Mouse (Mus musculus): Measurements from ENCODE around the gene Ndufa7. TPM values are rescaled to one million over a fixed set of nuclear protein-coding genes. Genes with fewer than 3 reads are reported as not detected.

Ndufa7 gene
- polyA plus RNA-seq, 1 experiment from 2014 or later = 454 TPM

Small RNA genes lying within 50 kb of the gene (microRNA-seq; reads per million reads assigned to microRNA genes)
- gene Gm27740 = not detected

Other genes with a start within 250 kb of the Ndufa7 start
- gene Zfp414, start 195.5 kb upstream of the Ndufa7 start, polyA plus RNA-seq (2015; fragmentation: Nextera tagmentation; extraction: Ambion mirVana) = 51.4 and 53.7 TPM in 2 replicates
- 0.65 and 0.68 TPM in 2 replicates for gene Pram1, start 186.5 kb upstream of the Ndufa7 start, polyA plus RNA-seq (2015; fragmentation: Nextera tagmentation; extraction: Ambion mirVana)
- gene Hnrnpm, start 137.7 kb upstream of the Ndufa7 start, polyA plus RNA-seq (2015; fragmentation: Nextera tagmentation; extraction: Ambion mirVana) = 379 and 395 TPM in 2 replicates
- gene March2, start 105.9 kb upstream of the Ndufa7 start, polyA plus RNA-seq (2015; fragmentation: Nextera tagmentation; extraction: Ambion mirVana) = 49.3 and 50.9 TPM in 2 replicates
- gene Rab11b, start 64.0 kb upstream of the Ndufa7 start, polyA plus RNA-seq (2015; fragmentation: Nextera tagmentation; extraction: Ambion mirVana) = 325 and 332 TPM in 2 replicates
- 53.8 and 55.9 TPM in 2 replicates for gene Angptl4, start 42.7 kb upstream of the Ndufa7 start, polyA plus RNA-seq (2015; fragmentation: Nextera tagmentation; extraction: Ambion mirVana)
- 27.6 and 29.1 TPM in 2 replicates for gene Kank3, start 14.1 kb upstream of the Ndufa7 start, polyA plus RNA-seq (2015; fragmentation: Nextera tagmentation; extraction: Ambion mirVana)
- 962 and 978 TPM in 2 replicates for gene Rps28, start within 50 bp of the Ndufa7 start, polyA plus RNA-seq (2015; fragmentation: Nextera tagmentation; extraction: Ambion mirVana)
- 67.0 and 69.7 TPM in 2 replicates for gene Cd320, start 18.5 kb downstream of the Ndufa7 start, polyA plus RNA-seq (2015; fragmentation: Nextera tagmentation; extraction: Ambion mirVana)
- not detected in 2 replicates for gene Gm7029, start 49.3 kb downstream of the Ndufa7 start, polyA plus RNA-seq (2015; fragmentation: Nextera tagmentation; extraction: Ambion mirVana)
- 8.1 and 10.0 TPM in 2 replicates for gene Kifc1, start 66.1 kb downstream of the Ndufa7 start, polyA plus RNA-seq (2015; fragmentation: Nextera tagmentation; extraction: Ambion mirVana)
- 0.27 and 0.55 TPM in 2 replicates for gene Platr17, start 80.6 kb downstream of the Ndufa7 start, polyA plus RNA-seq (2015; fragmentation: Nextera tagmentation; extraction: Ambion mirVana)
- gene Daxx, start 84.8 kb downstream of the Ndufa7 start, polyA plus RNA-seq (2015; fragmentation: Nextera tagmentation; extraction: Ambion mirVana) = 59.6 and 65.4 TPM in 2 replicates
- gene Tapbp, start 91.3 kb downstream of the Ndufa7 start, polyA plus RNA-seq (2015; fragmentation: Nextera tagmentation; extraction: Ambion mirVana) = 27.4 and 28.4 TPM in 2 replicates
- 16.3 and 16.6 TPM in 2 replicates for gene Zbtb22, start 91.3 kb downstream of the Ndufa7 start, polyA plus RNA-seq (2015; fragmentation: Nextera tagmentation; extraction: Ambion mirVana)
- gene Rgl2, start 105.0 kb downstream of the Ndufa7 start, polyA plus RNA-seq (2015; fragmentation: Nextera tagmentation; extraction: Ambion mirVana) = 54.2 and 59.2 TPM in 2 replicates
- 167 and 171 TPM in 2 replicates for gene Pfdn6, start 115.8 kb downstream of the Ndufa7 start, polyA plus RNA-seq (2015; fragmentation: Nextera tagmentation; extraction: Ambion mirVana)
- gene Wdr46, start 116.1 kb downstream of the Ndufa7 start, polyA plus RNA-seq (2015; fragmentation: Nextera tagmentation; extraction: Ambion mirVana) = 35.4 and 37.0 TPM in 2 replicates
- gene B3galt4, start 126.9 kb downstream of the Ndufa7 start, polyA plus RNA-seq (2015; fragmentation: Nextera tagmentation; extraction: Ambion mirVana) = 8.0 and 9.2 TPM in 2 replicates
- gene Vps52, start 131.2 kb downstream of the Ndufa7 start, polyA plus RNA-seq (2015; fragmentation: Nextera tagmentation; extraction: Ambion mirVana) = 46.8 and 49.4 TPM in 2 replicates
- gene Rps18, start 131.4 kb downstream of the Ndufa7 start, polyA plus RNA-seq (2015; fragmentation: Nextera tagmentation; extraction: Ambion mirVana) = 1,649 and 1,723 TPM in 2 replicates
- 7.3 and 12.2 TPM in 2 replicates for gene H2-K1, start 175.8 kb downstream of the Ndufa7 start, polyA plus RNA-seq (2015; fragmentation: Nextera tagmentation; extraction: Ambion mirVana)
- gene Ring1, start 200.1 kb downstream of the Ndufa7 start, polyA plus RNA-seq (2015; fragmentation: Nextera tagmentation; extraction: Ambion mirVana) = 19.1 and 19.8 TPM in 2 replicates
- 50.0 and 59.4 TPM in 2 replicates for gene H2-Ke6, start 203.5 kb downstream of the Ndufa7 start, polyA plus RNA-seq (2015; fragmentation: Nextera tagmentation; extraction: Ambion mirVana)
- 237 and 244 TPM in 2 replicates for gene Slc39a7, start 207.1 kb downstream of the Ndufa7 start, polyA plus RNA-seq (2015; fragmentation: Nextera tagmentation; extraction: Ambion mirVana)
- 56.1 and 59.1 TPM in 2 replicates for gene Rxrb, start 207.2 kb downstream of the Ndufa7 start, polyA plus RNA-seq (2015; fragmentation: Nextera tagmentation; extraction: Ambion mirVana)
- 46.3 and 56.6 TPM in 2 replicates for gene Col11a2, start 214.9 kb downstream of the Ndufa7 start, polyA plus RNA-seq (2015; fragmentation: Nextera tagmentation; extraction: Ambion mirVana)